In the genomic region with DNA sequence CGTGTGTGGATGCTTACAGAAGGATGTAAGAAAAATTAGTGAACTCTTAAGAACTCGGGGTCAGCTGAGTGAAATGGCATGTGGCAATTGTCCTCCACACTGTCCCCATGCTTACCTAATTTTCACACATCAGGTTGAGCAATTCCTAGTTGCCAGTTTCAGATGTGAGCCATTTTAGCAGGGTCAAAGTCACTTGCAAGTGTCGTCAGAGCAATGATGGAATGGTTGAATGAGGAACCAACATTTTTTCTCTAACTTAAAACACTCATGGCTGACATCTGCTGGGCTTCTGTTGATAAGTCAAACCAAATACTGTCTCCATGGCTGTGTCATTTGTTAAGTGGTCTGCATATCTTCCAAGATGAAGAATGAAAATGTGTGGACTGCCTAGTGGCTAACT, we compare ENCODE assay signal across 26 mouse cellular contexts. TPM values are rescaled to one million over a fixed set of nuclear protein-coding genes. Genes with fewer than 3 reads are reported as not detected.
DNase-seq lines count a peak whose midpoint lies in the region; ATAC-seq and TF ChIP-seq lines count a peak whose summit lies in the region.
"Had no signal": no experiment of that assay in that cellular context is flagged by ENCODE, and none has a peak within 500 bp of the region (broad histone marks: within the 10 kb centered on the region; RNA-seq: fewer than 3 reads in every experiment).

No protein-coding gene starts in this region.

- WGBS in liver, postnatal 0 days (ENCODE audit: insufficient replicate concordance) = 54% methylated on average over 3 of the region's 3 CpGs
- WGBS in liver, embryonic 11.5 days = 74% methylated on average over 3 of the region's 3 CpGs

- peak; percentile 17 for DNase-seq in liver, postnatal 0 days
- no peak for DNase-seq in liver, embryonic 11.5 days (ENCODE audit: low spot score)
- no peak for DNase-seq in ovary, postnatal 14 days (ENCODE audit: low spot score)
- no peak for DNase-seq in heart, postnatal 4 days
- DNase-seq in left cerebral cortex, postnatal 4 days = no peak
- DNase-seq: adrenal gland, postnatal 10 days; cerebellum, adult 8-10 months; gastrocnemius, postnatal 10 days; heart, adult 11 months; kidney, adult 11 months; kidney, postnatal 36 days; layer of hippocampus, adult 9-11 months; liver, embryonic 13.5 days; right cerebral cortex, postnatal 14 days had no signal

- TF ChIP-seq EP300 in liver, postnatal 0 days (IDR thresholded peaks at IDR 0.05; ENCODE audit: low read depth) = peak; percentile 54; the same call in 1 of the 2 replicates

- no peak overlapping the region for H3K4me2 ChIP-seq in liver, postnatal 0 days (ENCODE audit: low read depth, low read length)
- no peak overlapping the region for H3K4me2 ChIP-seq in liver, embryonic 11.5 days
- H3K4me2 ChIP-seq: forebrain, embryonic 15.5 days; heart, embryonic 11.5 days; hindbrain, embryonic 13.5 days; kidney, embryonic 15.5 days; liver, embryonic 13.5 days had no signal

- no peak overlapping the region for H3K4me3 ChIP-seq in liver, postnatal 0 days (ENCODE audit: low read depth, low read length)
- no peak overlapping the region for H3K4me3 ChIP-seq in liver, embryonic 11.5 days (ENCODE audit: low read depth, low read length)
- H3K4me3 ChIP-seq: embryonic facial prominence, embryonic 10.5 days; forebrain, embryonic 15.5 days; hindbrain, embryonic 13.5 days; kidney, embryonic 15.5 days; left cerebral cortex, adult 2 months; limb, embryonic 10.5 days; liver, embryonic 13.5 days had no signal

- H3K4me1 ChIP-seq in liver, postnatal 0 days (ENCODE audit: insufficient read depth) = no peaks in the 10 kb centered on the region
- no peaks in the 10 kb centered on the region for H3K4me1 ChIP-seq in liver, embryonic 11.5 days (replicated peaks; ENCODE audit: control insufficient read depth, insufficient read depth, low read length)
- H3K4me1 ChIP-seq: embryonic facial prominence, embryonic 10.5 days; forebrain, embryonic 15.5 days; hindbrain, embryonic 13.5 days; kidney, embryonic 15.5 days; limb, embryonic 10.5 days; liver, embryonic 13.5 days had no signal

- H3K27ac ChIP-seq in liver, postnatal 0 days (ENCODE audit: low read depth) = no peak overlapping the region
- no peak overlapping the region for H3K27ac ChIP-seq in liver, embryonic 11.5 days (ENCODE audit: low read depth, low read length)
- H3K27ac ChIP-seq: embryonic facial prominence, embryonic 10.5 days; forebrain, embryonic 15.5 days; hindbrain, embryonic 13.5 days; kidney, embryonic 15.5 days; left cerebral cortex, adult 2 months; limb, embryonic 10.5 days; liver, embryonic 13.5 days had no signal

- ATAC-seq in liver, postnatal 0 days = peak; percentile 94
- ATAC-seq in liver, embryonic 11.5 days (replicated peaks; ENCODE audit: low FRiP score) = no peak
- ATAC-seq in granulocyte monocyte progenitor cell, adult 5-6 weeks (replicated peaks; ENCODE audit: poor library complexity, severe bottlenecking) = peak; percentile 98
- ATAC-seq in megakaryocyte, adult 5-6 weeks (ENCODE audit: poor library complexity, severe bottlenecking) = peak; percentile 91
- ATAC-seq: activated CD4-positive, CD25-positive, alpha-beta regulatory T cell, adult 4 months; forebrain, embryonic 15.5 days; midbrain, embryonic 16.5 days had no signal

- H3K36me3 ChIP-seq in liver, postnatal 0 days (replicated peaks; ENCODE audit: insufficient read depth, low read length) = no peaks in the 10 kb centered on the region
- no peaks in the 10 kb centered on the region for H3K36me3 ChIP-seq in liver, embryonic 11.5 days (ENCODE audit: control insufficient read depth, insufficient read depth, low read length)
- H3K36me3 ChIP-seq: embryonic facial prominence, embryonic 10.5 days; forebrain, embryonic 15.5 days; hindbrain, embryonic 13.5 days; kidney, embryonic 15.5 days; limb, embryonic 10.5 days; liver, embryonic 13.5 days had no signal

- no peaks in the 10 kb centered on the region for H3K9me3 ChIP-seq in liver, postnatal 0 days (ENCODE audit: low read length)
- H3K9me3 ChIP-seq in liver, embryonic 11.5 days (ENCODE audit: control insufficient read depth, low read length) = no peaks in the 10 kb centered on the region
- H3K9me3 ChIP-seq: embryonic facial prominence, embryonic 10.5 days; forebrain, embryonic 15.5 days; hindbrain, embryonic 13.5 days; kidney, embryonic 15.5 days; limb, embryonic 10.5 days; liver, embryonic 13.5 days had no signal

- peak; percentile 33 for TF ChIP-seq CTCF in liver, postnatal 0 days (IDR thresholded peaks at IDR 0.05; ENCODE audit: low read depth)

- no peaks in the 10 kb centered on the region for H3K27me3 ChIP-seq in liver, postnatal 0 days (ENCODE audit: insufficient read depth, low read length)
- H3K27me3 ChIP-seq in liver, embryonic 11.5 days (replicated peaks; ENCODE audit: control insufficient read depth, insufficient read depth, low read length) = no peaks in the 10 kb centered on the region
- H3K27me3 ChIP-seq: forebrain, embryonic 15.5 days; hindbrain, embryonic 13.5 days; kidney, embryonic 15.5 days; liver, embryonic 13.5 days had no signal

- intact Hi-C loops in left cerebral cortex, postnatal 4 days (cut with DNase I) = no loop called here

- no peak overlapping the region for H3K9ac ChIP-seq in liver, postnatal 0 days (replicated peaks)
- H3K9ac ChIP-seq in liver, embryonic 11.5 days (ENCODE audit: low read depth, low read length) = no peak overlapping the region
- H3K9ac ChIP-seq: forebrain, embryonic 15.5 days; hindbrain, embryonic 13.5 days; kidney, embryonic 15.5 days; liver, embryonic 13.5 days had no signal

RNA-seq across cellular contexts. Expression of a gene that starts 56.6 kb away (rescaled TPM):
- 3.2 and 3.3 TPM in 2 replicates for polyA plus RNA-seq in liver, postnatal 0 days (2015; fragmentation: Nextera tagmentation; extraction: Ambion mirVana)
- 5.0 and 5.3 TPM in 2 replicates for polyA plus RNA-seq in liver, embryonic 11.5 days (2014; fragmentation: Nextera tagmentation; extraction: Ambion mirVana)
- total RNA-seq in granulocyte monocyte progenitor cell, adult 5-6 weeks (2014; fragmentation: Nextera tagmentation) = 3.2 and 3.8 TPM in 2 replicates
- 1.8 and 1.9 TPM in 2 replicates for total RNA-seq in granulocyte monocyte progenitor cell, adult 5-6 weeks (2017)
- 7.1 and 7.5 TPM in 2 replicates for total RNA-seq in megakaryocyte, adult 5-6 weeks (2015)
- 10.4 and 10.7 TPM in 2 replicates for total RNA-seq in megakaryocyte, adult 5-6 weeks (2017)
- 10 to 100 TPM; 17.2 to 18.3 TPM for total RNA-seq in heart, postnatal 4 days (2021)
- total RNA-seq in left cerebral cortex, postnatal 4 days (2021) = 1 to 10 TPM; 4.6 to 4.9 TPM
- total RNA-seq: MEL had no signal
